8 mouse cellular contexts compared by ENCODE assay signal in genomic region chr7:111080876-111081275, GRCm38 (mm10). TPM values are rescaled to one million over a fixed set of nuclear protein-coding genes. Genes with fewer than 3 reads are reported as not detected.
DNase-seq lines count a peak whose midpoint lies in the region; ATAC-seq and TF ChIP-seq lines count a peak whose summit lies in the region.

No protein-coding gene starts in this region.

- H3K9ac ChIP-seq in heart, embryonic 15.5 days: peak overlapping the region; percentile 99
- peak overlapping the region; percentile 100; the same call in 1 of the 2 replicates for H3K9ac ChIP-seq in hindbrain, embryonic 15.5 days
- peak overlapping the region; percentile 100 for H3K9ac ChIP-seq in midbrain, embryonic 14.5 days (replicated peaks; ENCODE audit: low read length)

- peaks cover 46% of the 10 kb centered on the region for H3K4me1 ChIP-seq in heart, embryonic 15.5 days (replicated peaks)
- no peaks in the 10 kb centered on the region; the same call in 1 of the 2 replicates for H3K4me1 ChIP-seq in bone marrow, adult 2 months (ENCODE audit: control insufficient read depth, insufficient read depth, low read length)
- H3K4me1 ChIP-seq in hindbrain, embryonic 15.5 days (replicated peaks): peaks cover 31% of the 10 kb centered on the region
- peaks cover 26% of the 10 kb centered on the region for H3K4me1 ChIP-seq in midbrain, embryonic 14.5 days (ENCODE audit: control insufficient read depth, insufficient read depth, low read length)

- TF ChIP-seq CTCF in bone marrow, adult 2 months (IDR thresholded peaks at IDR 0.05; ENCODE audit: control insufficient read depth, insufficient read depth, low read length): no peak

- peak overlapping the region; percentile 77 for H3K4me2 ChIP-seq in heart, embryonic 15.5 days
- peak overlapping the region; percentile 85 for H3K4me2 ChIP-seq in hindbrain, embryonic 15.5 days
- peak overlapping the region; percentile 83 for H3K4me2 ChIP-seq in midbrain, embryonic 14.5 days (ENCODE audit: low read length)

- no peak for DNase-seq in heart, adult 8-10 months (ENCODE audit: low spot score)
- no peak for DNase-seq in midbrain, embryonic 14.5 days
- DNase-seq in urinary bladder, postnatal 36 days (ENCODE audit: low spot score in 2 of 2): no peak
- no peak for DNase-seq in thymus, postnatal 36 days
- no peak for DNase-seq in thymus, postnatal 25 days

- H3K27me3 ChIP-seq in heart, embryonic 15.5 days: no peaks in the 10 kb centered on the region
- no peaks in the 10 kb centered on the region for H3K27me3 ChIP-seq in hindbrain, embryonic 15.5 days
- H3K27me3 ChIP-seq in midbrain, embryonic 14.5 days (ENCODE audit: control insufficient read depth, insufficient read depth, low read length): no peaks in the 10 kb centered on the region

- ATAC-seq in heart, embryonic 15.5 days (replicated peaks; ENCODE audit: insufficient number of reproducible peaks, insufficient read depth, low FRiP score, low read depth): no peak
- ATAC-seq in hindbrain, embryonic 15.5 days (ENCODE audit: low FRiP score, low read depth): no peak
- no peak for ATAC-seq in midbrain, embryonic 14.5 days (ENCODE audit: low FRiP score, low TSS enrichment)

- peaks cover 56% of the 10 kb centered on the region for H3K36me3 ChIP-seq in heart, embryonic 15.5 days
- peaks cover 48% of the 10 kb centered on the region for H3K36me3 ChIP-seq in hindbrain, embryonic 15.5 days
- H3K36me3 ChIP-seq in midbrain, embryonic 14.5 days (ENCODE audit: control insufficient read depth, insufficient read depth, low read length): peaks cover 56% of the 10 kb centered on the region

- TF ChIP-seq POLR2A in bone marrow, adult 2 months (IDR thresholded peaks at IDR 0.05; ENCODE audit: borderline replicate concordance, control insufficient read depth, low read depth, low read length): no peak

- H3K4me3 ChIP-seq in heart, embryonic 15.5 days: peak overlapping the region; percentile 76
- H3K4me3 ChIP-seq in bone marrow, adult 2 months (replicated peaks; ENCODE audit: control insufficient read depth, low read depth, low read length): peak overlapping the region; percentile 52
- H3K4me3 ChIP-seq in hindbrain, embryonic 15.5 days: peak overlapping the region; percentile 66
- H3K4me3 ChIP-seq in midbrain, embryonic 14.5 days (replicated peaks; ENCODE audit: low read depth, low read length): peak overlapping the region; percentile 99

- 85% methylated on average over 3 of the region's 3 CpGs for WGBS in heart, embryonic 15.5 days
- 50% methylated on average over 3 of the region's 3 CpGs for WGBS in bone marrow, adult 2 months
- 90% methylated on average over 3 of the region's 3 CpGs for WGBS in hindbrain, embryonic 15.5 days
- whole genome bisulfite sequencing in midbrain, embryonic 14.5 days: 93% methylated on average over 3 of the region's 3 CpGs

- no peaks in the 10 kb centered on the region for H3K9me3 ChIP-seq in heart, embryonic 15.5 days (replicated peaks)
- no peaks in the 10 kb centered on the region for H3K9me3 ChIP-seq in hindbrain, embryonic 15.5 days
- H3K9me3 ChIP-seq in midbrain, embryonic 14.5 days (ENCODE audit: control insufficient read depth, low read length): no peaks in the 10 kb centered on the region

- no peak overlapping the region for H3K27ac ChIP-seq in heart, embryonic 15.5 days
- H3K27ac ChIP-seq in bone marrow, adult 2 months (ENCODE audit: control insufficient read depth, insufficient read depth, low read depth, low read length, poor library complexity): no peak overlapping the region
- peak overlapping the region; percentile 98 for H3K27ac ChIP-seq in hindbrain, embryonic 15.5 days (replicated peaks)
- H3K27ac ChIP-seq in midbrain, embryonic 14.5 days (replicated peaks; ENCODE audit: low read depth, low read length): no peak overlapping the region

RNA-seq across cellular contexts. Expression of gene Eif4g2, which starts 2.0 kb away (rescaled TPM):
- polyA plus RNA-seq in heart, embryonic 15.5 days (2015; fragmentation: Nextera tagmentation; extraction: Ambion mirVana): 528 and 555 TPM in 2 replicates
- total RNA-seq in heart, adult 8-10 months (2022): 1,000 to 10,000 TPM in 3 of 4 experiments, 100 to 1,000 TPM in 1; 989 to 1,111 (median 1,090) TPM
- polyA plus RNA-seq in bone marrow, adult 2 months (2011; ENCODE audit: insufficient read depth, insufficient read length, low replicate concordance, missing spikeins): 184 and 239 TPM in 2 replicates
- polyA plus RNA-seq in hindbrain, embryonic 15.5 days (2015; fragmentation: Nextera tagmentation; extraction: Ambion mirVana): 1,003 and 1,033 TPM in 2 replicates
- polyA plus RNA-seq in midbrain, embryonic 14.5 days (2014; fragmentation: Nextera tagmentation; extraction: Ambion mirVana): 906 and 1,582 TPM in 2 replicates

RNA-seq across cellular contexts. Expression of gene Ctr9, which starts 52.1 kb away (rescaled TPM):
- polyA plus RNA-seq in heart, embryonic 15.5 days (2015; fragmentation: Nextera tagmentation; extraction: Ambion mirVana): 38.9 and 45.1 TPM in 2 replicates
- total RNA-seq in heart, adult 8-10 months (2022): 10 to 100 TPM; 11.3 to 18.2 (median 12.9) TPM
- 12.1 and 21.2 TPM in 2 replicates for polyA plus RNA-seq in bone marrow, adult 2 months (2011; ENCODE audit: insufficient read depth, insufficient read length, low replicate concordance, missing spikeins)
- polyA plus RNA-seq in hindbrain, embryonic 15.5 days (2015; fragmentation: Nextera tagmentation; extraction: Ambion mirVana): 76.0 and 78.0 TPM in 2 replicates
- polyA plus RNA-seq in midbrain, embryonic 14.5 days (2014; fragmentation: Nextera tagmentation; extraction: Ambion mirVana): 59.4 and 90.4 TPM in 2 replicates
